Mouse (Mus musculus) adrenal gland, adult (tissue): ENCODE data around the gene Coro6.
A peak's percentile ranks its signal among the peaks of the same experiment; 100 is the strongest.

Experiments used
- DNase-seq, 2 experiments: peaks; one replicate each; pipeline ENCODE4 v3.0.0; 2022 to 2023; ENCODE audit warnings: low spot score in 1 of 2; ENCODE audit not compliant: inconsistent age in 2 of 2

The Coro6 gene

DNA sequence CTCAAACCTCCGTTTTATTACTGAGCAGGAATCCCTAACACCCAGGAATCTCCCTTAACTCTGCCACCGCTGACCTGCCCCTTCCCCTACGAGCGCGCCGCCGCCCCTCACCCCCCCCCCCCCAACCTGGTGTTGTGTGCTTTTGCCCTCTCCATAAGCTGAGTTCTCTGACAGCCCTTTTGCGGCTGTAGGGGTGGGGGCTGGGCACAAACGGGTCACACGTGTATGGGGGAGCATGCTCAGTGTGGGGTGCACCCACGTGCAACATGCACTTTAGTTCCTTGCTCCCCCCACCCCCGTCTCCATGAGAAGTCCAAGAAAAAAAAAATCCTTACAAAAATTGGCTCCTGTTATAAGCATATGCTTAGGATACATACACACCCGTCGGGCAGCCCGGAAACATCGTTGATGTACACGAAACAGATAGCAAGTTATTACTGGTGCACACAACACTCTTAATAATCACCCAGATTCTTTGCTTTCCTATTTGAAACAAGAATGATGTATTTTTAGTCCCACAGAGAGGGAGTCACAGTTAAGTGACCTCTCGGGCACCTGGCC is 30.2 kb downstream of the Coro6 start:
- DNase-seq = peak in 1 of 2 experiments; percentile 49

DNA sequence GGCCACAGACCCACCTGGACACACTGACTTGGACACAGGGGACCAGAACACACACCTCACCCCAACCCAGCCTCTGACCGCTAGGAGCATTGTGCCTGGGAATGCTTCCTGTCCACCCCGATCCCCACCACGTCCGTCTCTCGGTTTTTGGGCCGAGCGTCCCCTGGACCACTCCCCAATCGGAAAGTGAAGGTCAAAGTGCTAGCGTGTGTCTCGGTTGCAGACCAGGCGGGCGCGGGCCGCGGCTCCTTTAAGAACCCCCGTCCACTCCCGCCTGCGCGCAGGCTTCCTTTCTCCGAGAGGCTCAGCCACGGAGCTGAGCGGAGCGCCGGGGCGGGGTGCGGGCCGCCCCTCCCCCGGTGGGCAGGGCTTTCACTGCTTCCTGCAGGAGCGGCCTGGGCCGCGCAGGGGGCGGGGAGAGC is 30.7 kb downstream of the Coro6 start:
- peak; percentile 96 to 97 for DNase-seq

DNA sequence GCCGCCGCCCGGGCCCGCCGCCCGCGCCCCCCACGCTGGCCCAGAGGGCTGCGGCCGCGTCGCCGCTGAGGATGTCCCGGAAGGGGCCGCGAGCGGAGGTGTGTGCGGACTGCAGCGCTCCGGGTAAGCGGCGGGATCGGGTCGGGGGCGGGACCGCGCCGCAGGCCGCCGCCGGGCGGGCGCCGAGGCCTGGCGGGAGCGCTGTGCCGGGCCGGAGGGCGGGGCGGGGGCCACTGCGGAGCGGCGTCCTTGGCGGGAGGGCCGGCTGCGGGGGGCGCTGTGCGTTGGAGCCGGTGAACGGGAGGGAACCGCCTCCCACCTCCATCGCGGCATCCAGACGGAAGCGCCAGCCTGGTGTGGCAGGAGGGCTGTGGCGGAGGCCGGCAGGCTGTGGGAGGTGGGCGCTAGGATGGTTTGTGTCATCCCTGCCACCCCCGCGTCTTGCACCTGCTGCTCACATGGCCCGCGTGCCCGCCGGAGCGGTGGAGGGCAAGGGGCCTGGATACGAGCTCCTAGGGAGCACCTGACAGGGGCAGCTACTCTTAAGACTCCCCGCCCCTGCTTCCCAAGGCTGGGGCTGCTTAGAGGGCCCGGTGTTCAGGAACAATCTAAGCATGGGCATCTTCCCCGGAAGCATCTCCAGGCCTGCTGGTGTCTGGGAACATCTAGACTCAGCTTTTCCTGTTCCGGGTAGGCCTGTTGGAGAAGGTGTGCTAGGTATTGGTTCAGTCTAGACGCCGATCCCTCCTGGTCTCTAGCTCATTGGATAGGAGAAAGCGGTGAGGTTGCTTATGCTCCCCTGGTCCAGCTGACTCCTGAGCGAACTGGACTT is 31.5 kb downstream of the Coro6 start, which contains the start of gene Git1:
Gene Git1 (plus strand): TSS at position 51 of the 832 bp plus-strand sequence.
- peak; percentile 72 to 80 for DNase-seq

DNA sequence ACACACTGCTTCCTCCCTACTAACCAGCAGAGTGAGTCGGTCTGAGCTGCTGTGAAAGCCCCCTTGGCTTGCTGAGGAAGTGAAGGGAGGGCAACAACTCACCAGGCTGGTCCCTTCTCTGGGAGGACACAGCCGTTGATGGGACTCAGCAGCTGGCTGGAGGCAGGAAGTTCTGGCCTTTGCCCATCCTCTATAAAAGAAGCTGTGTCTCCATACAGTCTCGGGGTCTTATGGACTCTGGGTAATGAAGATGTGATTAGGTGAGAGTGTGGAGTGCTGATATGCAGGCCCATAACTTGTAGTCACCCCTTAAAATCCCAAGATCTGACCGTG is 32.1 kb downstream of the Coro6 start:
- DNase-seq = peak in 1 of 2 experiments; percentile 33

DNA sequence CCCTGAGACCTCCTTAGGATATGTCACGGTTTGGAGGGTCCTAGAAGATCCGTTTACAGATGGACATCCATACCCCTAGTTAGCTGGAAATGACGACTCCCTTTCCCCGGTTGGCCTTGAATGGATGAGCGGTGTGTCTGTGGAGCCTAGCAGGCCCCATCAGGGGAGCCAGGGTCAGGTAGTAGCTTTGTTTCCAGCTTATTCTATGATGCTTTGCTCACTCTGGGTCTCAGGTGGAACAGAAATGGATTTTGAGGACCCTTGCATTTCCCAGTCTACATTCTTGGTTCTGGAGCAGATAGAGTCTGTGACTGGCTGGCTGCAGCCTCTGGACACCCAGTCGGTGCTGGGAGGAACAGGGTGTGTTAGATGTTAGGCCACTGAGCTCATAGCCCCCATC is 32.6 kb downstream of the Coro6 start:
- DNase-seq = peak in 1 of 2 experiments; percentile 47

DNA sequence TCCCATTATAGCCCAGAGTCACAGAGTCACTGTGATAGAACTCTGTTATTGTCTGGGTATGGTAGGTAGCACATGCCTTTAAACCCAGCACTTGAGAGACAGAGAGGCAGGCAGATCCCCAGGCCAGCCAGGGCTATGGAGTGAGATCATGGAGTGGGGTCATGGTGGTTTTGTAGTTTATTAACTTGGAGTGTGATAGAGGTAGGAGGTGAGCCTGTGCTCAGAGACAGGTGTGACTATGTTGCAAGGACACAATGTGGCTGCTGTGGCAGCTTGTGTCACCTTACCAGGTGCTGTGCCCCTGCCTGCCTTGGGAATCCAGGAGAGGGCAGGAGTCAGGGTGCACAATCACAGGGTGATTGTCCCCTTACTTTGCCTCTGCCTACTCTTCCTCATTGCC is 33.3 kb downstream of the Coro6 start:
- DNase-seq = no peak

DNA sequence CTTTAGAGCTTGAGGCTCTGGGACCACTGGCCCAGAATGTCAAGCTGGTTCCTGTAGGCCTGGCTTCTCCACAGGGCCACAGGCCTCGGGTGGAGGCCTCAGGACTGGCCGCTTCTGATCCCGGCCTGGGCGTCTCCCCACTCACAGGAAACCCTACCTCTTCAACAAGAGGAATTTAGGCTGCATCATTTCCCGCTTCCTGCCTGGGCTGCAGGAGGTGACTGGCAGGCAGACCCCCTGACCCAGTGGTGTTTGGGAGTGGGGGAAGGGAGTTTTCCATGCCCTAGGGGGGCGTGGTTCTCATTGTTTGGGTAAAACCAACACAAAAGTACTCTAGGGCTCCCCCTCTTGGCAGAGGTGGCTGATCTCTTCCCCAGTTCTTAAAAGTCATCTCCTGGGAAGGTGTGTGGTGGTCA is 35.1 kb downstream of the Coro6 start:
- DNase-seq = peak; percentile 75 to 88

DNA sequence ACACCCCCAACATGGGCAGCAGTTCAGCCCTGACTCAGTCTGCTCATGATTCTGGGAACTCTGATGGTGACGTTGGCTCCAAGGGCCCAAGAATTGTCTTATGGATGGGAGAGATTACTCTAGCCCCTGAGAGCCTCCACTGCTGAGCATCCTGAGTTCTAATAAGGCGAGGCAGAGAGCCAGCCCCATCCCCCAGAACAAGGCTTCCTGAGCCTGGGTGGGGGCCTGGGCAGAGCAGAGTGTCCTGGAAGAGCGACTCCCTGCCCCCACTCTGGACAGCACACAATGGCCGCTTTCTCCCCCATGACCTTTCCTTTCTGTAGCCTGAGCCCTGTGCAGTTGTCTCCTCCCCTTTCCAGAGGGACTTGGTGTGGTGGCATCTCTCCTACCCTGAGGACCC is 35.6 kb downstream of the Coro6 start:
- DNase-seq = peak in 1 of 2 experiments; percentile 48

DNA sequence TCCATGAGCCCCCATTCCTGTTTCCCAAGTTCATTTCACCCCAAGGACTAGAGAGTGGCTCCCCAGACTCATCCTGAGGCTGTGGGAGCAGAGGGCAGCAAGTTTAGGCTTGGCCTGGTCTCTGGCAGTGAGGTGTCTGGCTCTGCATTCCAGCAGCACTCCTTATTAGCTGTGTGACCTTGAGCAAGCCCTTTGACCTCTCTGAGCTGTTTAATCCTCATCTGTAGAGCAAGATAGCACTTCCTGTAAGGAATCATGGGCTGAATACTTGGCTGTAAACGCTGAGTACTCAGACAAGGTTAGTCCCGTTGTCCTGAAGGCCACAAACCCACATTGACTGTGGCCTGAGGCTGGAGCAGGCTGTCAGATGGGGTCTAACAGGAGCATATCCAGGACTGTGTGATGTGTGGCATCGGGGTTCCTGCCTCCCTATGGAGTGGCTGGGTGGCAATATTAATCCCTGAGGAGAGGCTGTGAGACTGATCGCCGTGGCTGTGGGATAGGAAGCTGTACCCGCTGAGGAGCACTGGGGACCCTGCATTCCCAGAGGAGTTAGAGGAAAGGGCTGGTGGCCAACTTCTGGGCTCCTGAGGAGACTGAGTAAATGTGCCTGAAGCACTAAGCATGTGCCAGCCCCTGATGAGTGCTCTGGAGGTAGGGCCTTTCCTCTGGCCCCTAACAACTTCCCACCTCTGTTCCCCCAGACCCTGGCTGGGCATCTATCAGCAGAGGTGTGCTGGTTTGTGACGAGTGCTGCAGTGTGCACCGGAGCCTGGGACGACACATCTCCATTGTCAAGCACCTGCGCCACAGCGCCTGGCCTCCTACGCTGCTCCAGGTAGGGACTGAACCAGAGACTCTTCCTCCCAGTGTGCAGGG is 36.3 kb downstream of the Coro6 start:
- DNase-seq = peak; percentile 51 to 74

DNA sequence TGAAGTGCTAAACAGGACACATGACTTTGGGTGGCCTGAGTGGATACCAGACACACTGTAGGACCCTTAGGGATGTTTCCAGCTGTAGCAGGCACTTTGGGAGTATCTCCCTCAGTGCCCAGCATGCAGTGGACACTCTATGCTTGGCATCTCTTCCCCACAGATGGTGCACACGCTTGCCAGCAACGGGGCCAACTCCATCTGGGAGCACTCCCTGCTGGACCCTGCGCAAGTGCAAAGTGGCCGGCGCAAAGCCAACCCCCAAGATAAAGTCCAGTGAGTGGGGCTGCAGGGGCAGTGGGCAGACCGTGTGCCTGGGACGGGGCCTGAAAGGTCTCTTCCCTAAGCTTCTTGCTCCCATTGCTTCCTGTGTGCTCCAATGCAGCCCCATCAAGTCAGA is 37.1 kb downstream of the Coro6 start:
- DNase-seq = peak in 1 of 2 experiments; percentile 27

DNA sequence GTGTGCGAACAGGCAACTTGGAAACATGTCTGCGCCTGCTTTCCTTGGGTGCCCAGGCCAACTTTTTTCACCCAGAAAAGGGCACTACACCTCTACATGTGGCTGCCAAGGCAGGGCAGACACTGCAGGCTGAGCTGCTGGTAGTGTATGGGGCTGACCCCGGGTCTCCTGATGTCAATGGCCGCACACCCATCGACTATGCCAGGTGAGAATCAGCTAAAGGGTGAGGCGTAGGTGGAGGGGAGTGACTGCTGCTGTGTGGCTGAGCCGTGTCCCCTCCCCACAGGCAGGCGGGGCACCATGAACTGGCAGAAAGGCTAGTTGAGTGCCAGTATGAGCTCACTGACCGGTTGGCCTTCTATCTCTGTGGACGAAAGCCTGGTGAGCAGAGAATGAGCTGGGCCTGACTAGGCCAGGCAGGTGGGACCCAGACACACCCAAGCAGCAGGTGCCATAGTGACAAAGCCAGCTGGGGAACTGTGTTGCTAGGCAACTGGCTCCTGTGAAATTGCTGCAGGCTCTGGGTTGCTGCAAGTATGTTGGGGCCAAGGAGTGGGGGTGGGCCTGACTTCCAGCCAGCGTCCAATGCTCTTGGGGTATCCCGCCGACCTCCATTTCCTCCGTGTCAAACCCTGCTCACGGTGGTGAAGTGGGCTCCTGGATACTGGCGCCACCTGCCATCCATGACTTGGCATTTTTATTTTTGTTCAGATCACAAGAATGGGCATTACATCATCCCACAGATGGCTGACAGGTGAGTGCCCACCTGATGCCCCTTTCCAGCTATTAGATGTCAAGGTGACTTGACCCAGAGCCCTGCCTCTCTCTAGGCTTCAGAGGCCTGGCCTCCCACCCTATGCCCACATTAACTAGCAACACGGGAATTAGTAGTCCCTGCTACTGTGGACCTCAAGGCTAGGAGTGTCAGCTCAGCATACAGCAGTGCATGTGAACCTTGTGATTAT is 38.4 kb downstream of the Coro6 start:
- DNase-seq = peak in 1 of 2 experiments; percentile 20

DNA sequence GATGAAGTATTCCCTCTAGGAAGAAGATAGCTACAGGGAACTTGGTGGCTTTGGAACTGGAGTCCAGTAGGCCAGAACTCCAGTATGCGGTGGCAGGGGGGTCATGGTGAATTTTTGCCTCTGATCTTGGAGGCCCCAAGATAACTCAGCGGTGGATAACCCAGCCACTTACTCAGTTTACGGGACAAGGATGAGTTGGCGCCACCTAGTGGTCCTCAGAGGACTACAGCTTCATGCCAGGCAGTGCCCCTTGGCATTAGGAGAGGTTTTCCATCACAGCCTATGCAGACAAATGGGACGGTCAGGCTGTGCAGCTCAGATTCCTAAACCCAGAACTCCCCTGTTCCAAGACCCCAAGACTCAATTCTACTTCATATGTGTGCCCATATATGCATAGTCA is 39.2 kb downstream of the Coro6 start:
- DNase-seq = peak; percentile 77 to 91

DNA sequence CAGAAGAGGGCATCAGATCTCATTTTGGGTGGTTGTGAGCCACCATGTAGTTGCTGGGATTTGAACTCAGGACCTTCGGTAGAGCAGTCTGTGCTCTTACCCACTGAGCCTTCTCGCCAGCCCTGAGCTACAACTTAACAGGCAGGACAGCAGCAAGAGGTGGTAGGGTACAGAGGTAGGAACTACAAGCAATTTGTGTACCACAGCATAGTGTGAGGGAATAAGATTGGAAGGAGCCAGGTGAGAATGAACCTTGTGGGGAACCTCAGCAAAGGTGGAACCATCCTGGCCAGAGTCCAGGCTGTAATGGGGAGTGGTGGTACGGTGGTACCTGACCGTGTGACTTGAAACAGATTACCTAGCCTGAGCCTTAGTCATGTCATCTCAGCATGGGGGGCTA is 39.8 kb downstream of the Coro6 start:
- DNase-seq = peak in 1 of 2 experiments; percentile 30

DNA sequence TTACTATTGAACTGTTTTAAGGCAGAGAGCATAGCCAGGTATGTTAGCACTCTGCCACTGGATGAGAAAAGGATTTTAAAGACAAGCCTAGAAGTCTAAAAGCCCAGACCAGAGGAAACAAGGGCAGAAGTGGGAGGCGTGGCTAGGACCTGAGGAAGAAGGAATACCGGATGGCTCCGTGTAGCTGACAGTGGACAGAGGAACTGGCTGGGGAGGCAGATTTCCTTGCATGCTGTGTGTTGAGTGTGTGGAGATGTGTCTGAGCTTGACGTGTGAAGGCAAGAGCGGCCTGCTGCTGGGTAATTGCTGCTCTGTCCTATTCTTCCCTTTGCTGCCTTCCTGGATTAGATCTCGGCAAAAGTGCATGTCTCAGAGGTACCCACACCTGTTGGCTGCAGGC is 40.3 kb downstream of the Coro6 start:
- DNase-seq = no peak

DNA sequence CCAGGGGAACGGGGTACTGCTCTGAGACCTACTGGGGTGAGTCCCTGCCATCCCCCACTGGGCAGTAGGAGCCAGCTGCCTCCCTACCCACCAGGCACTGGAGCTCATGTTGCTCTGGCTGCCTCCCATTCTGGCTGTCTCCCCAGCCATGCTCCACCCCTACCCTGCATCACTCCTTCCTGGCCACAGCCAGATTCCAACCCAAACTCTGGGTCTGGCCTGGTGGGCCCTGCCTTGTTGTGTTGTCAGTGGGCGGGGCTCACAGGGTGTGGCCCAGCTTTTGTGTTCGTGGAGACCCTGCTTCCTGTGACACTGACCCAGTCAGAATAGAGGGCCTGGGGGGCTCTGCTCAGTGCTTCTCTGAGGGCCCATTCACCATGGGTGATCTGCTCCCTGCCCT is 41.3 kb downstream of the Coro6 start:
- peak; percentile 29 to 49 for DNase-seq

DNA sequence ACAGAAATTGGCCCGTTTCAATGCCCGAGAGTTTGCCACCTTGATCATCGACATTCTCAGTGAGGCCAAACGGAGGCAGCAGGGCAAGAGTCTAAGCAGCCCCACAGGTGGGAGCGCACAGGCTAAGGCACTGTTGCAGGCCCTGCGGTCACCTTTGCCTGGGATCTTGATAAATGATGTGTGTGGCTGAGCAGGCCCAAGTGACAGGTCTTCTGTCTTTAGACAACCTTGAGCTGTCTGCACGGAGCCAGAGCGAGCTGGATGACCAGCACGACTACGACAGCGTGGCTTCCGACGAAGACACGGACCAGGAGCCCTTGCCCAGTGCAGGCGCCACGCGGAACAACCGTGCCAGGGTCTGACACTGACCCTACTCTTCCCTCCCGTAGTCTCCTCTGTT is 42.2 kb downstream of the Coro6 start:
- DNase-seq = peak; percentile 21 to 68

DNA sequence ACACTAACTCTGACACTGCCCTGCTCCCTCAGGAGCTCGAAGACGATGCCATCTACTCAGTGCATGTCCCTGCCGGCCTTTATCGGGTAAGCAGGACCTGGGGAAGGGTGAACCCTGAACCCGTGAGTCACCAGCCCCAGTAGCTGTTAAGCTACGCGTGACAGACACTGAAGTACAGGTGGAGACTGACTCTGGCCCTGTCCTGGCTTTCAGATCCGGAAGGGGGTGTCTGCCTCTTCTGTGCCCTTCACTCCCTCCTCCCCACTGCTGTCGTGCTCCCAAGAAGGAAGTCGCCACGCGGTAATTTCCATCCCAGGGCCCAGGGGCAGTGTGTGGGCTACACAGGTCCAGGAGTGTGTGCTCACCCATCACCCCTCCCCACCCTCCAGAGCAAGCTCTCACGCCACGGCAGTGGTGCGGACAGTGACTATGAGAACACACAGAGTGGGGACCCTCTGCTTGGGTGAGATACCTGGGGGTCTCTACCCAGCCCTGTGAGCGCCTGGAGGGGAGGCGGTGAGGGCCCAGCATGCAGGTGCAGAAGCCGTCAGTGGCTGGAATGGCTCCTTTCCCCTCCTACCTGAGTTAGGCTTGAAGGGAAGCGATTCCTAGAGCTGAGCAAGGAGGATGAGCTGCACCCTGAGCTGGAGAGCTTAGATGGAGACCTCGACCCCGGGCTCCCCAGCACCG is 43.2 kb downstream of the Coro6 start:
- peak in 1 of 2 experiments; percentile 16 for DNase-seq

DNA sequence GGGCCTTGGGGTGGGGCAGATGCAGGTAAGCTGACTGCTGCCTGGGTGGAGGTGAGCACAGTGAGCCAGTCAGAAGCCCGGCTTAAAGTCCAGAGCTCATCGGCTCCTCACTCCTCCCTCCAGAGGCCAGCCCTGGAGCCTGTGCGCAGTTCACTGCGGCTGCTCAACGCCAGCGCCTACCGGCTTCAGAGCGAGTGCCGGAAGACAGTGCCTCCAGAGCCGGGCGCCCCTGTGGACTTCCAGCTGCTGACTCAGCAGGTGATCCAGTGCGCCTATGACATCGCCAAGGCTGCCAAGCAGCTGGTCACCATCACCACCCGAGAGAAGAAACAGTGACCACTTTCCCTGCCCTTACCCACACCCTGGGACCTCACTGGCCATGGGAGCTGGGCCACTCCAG is 44.1 kb downstream of the Coro6 start:
- peak; percentile 20 to 43 for DNase-seq

DNA sequence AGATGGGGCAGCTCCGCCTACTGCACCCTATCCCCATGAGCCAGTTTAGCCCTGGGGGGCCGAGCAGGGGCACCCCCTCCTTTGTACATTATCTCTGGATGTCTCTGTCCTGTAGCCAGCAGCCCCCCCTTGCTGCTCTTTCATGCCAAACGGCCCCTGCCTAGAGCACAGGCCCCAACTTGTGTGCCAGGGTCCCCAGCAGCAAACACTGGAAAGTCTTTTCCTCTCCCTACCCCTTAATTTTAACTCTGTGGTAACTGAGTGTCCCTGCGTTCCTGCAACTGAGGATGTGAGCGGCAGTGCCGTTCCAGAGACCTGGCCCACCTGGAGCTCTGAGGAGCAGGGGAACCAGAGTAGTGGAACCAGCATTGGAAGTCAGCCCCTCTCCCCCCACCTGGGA is 44.7 kb downstream of the Coro6 start:
- peak in 1 of 2 experiments; percentile 14 for DNase-seq

DNA sequence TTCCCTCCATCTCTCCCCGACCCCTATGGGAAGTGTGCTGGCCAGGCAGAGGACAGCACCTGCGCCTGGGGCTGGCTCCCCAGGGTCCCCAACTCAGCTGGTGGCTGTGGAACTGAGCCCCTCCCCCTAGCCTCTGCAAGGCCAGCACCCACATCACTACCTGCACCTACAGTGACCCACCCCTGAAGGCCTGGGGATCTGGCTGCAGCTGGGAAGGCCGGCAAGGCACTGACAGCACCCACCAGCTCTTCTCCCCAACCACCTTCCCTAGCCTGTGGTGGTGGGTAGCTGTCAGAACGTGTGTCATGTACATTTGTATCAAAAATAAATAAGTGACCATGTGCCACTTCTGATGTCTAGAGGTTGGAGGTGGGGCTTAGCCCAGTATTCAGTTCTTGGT is 45.2 kb downstream of the Coro6 start:
- peak in 1 of 2 experiments; percentile 24 for DNase-seq
